Mouse (Mus musculus) mouse trophoblast stem cell (cell line): ENCODE measurements around the gene Naaladl1.

ENCODE experiments used
- in situ Hi-C, 2 experiments: fragments of 300-500 bp; cut with MseI, MboI; formaldehyde crosslinking; loops; 2 replicates in 1 of 2; 3 replicates in 1 of 2; pipeline ENCODE4 v1.15.1; 2025

The Naaladl1 gene

DNA sequence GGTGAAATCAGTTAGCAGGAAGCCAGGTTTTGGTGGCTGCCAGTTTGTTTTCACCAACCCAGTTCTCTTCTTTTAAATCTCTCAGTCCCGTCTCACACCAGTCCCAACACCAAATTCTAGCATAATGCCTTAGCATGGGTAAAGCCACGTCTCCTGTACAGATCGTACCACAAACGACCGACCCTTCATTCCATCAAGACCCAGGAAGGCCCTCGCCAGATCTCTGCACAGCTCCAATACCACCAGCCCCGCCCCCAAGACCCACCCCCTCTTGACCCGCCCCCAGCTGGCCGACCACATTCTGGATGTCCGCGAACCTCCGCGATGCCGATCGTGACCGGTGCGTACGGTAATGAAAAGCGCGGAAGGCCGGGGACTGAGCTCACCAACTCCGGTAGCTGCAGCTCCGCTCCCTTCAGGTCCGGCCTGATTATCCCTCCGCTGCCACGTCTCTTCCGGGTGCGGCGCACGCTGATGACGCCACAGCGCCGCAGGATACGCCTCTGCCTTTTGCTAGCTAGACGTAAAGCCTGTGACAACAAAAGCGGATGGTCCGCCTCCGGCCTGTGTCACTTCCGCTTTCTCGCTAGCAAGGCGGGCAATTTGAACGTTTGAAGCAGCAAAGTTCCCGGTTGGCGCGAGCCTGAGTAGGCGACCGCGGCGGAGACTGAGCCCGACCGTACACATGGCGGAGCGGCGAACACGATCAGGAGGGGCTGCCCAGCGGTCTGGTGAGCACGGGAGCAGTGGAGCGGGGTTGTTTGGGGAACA, 20.9 kb upstream of the Naaladl1 start, which contains the start of the genes Zfpl1 and Cdca5:
Zfpl1 (minus strand) TSS at position 479 of the 771 bp plus-strand sequence.
Cdca5 (plus strand) TSS at position 506 of the 771 bp plus-strand sequence.
- in situ Hi-C loops = no loop called here

DNA sequence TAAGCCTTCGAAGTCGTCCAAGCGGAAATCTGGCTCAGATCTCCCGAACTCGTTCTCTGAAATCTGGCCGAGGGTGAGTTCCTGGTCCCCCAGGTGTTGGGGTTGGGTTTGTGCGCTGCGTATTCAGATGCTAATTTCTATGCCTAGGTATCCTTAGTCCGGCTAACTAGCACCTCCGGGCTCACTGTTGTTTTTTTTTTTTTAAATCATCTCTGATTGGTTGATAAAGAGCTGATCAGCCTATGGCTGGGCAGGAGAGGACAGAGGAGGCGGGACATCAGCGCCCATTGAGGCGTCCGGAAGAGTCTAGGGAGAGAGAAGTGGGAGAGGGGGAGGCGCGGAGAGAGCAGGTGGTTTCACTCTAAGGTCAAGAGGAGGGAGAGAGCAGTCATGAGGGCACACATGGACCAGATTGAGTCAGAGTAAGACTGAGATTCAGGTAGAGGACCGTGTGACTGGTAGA, 20.1 kb upstream of the Naaladl1 start:
- in situ Hi-C loops = no loop called here

DNA sequence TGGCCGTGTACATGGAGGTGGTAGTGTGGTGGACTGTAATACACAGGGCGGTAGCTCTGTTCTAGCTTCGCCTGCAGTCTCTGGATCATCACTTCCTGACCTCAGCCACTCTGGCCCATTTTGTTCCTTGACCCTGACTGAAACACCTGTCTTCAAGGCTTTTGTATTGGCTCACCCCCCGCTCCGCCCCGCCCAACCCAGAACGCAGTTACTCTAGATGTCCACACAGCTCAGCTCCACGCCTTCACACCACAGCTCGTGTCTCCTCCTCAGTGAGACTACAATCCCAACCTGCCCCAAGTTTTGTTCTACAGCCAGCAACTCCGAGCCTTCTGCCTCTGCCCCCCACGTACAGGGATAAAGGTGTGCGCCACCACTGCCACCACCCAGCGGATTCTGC, 16.7 kb upstream of the Naaladl1 start:
- in situ Hi-C loops = no loop called here

DNA sequence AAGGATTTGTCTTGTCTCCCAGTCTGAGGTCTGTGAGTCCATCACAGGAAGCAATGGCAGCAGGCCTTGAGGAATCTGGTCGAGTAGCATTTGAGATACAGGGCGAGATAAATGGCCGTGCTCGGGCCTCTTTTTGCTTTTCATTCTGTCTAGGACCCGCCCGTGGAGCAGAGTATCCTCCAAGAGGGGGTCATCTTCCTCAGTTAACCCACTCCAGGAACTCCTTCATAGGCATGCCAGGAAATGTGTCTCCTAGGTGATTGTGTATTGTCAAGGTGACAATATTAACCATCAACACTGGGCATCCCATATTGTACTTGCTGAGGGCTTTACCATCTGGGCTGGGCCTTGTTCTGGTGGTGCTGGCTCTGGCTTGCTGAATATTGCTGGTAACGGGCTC, 11.5 kb upstream of the Naaladl1 start, which contains the start of gene AC131692.1:
AC131692.1 (plus strand) TSS at position 301 of the 400 bp plus-strand sequence.
- in situ Hi-C loops = no loop called here

DNA sequence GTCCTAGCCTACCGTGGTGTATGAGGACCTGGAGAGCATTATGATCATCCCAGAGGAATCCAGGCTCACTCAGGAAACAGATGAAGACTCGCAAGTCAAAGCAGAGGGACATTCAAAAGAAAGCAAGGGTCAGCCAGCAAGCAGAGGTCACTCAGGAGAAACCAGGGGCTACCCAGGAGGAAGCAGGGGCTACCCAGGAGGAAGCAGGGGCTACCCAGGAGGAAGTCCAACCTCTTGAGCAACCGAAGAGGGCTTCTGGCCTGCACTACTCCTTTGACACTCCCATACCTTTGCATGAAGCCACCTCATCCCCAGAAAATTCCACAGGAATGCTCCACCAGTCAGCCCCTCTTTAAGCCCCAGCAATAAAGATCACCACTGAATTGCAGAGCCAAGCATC, 7.7 kb upstream of the Naaladl1 start:
- in situ Hi-C loops = no loop called here

DNA sequence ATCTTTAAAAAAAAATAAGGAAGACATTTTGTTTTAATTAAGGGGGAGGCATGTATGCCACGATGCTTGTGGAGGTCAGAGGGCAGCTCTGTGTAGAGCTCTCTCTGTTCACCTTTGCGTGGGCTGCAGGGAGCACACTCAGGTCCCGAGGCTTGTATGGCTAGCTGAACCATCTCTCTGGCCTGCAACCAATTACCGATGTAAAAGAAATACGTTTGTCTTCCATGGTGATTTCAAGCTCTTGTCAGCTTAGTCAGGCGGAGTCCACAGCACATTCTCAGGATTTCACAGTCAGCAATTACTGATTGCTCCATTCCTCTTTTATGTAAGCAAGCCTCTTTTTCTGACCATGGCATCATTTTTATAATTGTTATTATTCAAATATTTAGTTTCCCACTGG, 4.4 kb upstream of the Naaladl1 start:
- in situ Hi-C loops = no loop called here

DNA sequence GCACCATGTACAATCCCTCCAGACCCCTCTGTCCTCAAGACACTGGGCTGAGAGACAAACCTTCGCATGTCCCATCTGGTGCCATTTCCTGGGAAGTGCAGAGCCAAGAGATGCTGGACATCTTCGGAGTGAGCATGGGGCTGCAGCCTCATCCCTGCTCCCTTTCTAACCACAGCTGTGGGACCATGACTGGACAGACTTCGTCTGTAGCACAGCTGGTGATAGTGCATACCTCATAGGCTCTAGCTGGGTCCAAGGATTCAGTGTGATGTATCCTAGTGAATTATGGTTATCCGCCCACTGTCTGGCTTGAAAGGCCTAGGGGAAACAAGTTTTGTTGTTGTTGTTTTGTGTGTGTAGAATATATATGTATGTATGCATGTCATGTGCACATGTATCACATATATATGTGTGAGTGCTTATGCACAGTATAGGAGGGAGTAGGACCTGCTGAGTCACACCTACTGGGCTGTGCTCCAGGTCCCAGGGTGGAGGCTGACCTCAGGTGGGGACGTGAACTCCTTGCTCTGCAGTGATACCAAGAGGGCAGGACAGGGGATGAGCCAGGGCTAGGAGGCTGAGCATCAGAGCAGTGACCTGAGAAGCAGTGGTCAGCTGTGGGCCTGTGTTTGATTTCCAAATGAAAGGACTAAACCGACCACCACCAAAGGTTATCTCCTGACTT, 3.3 kb upstream of the Naaladl1 start:
- in situ Hi-C loops = no loop called here

DNA sequence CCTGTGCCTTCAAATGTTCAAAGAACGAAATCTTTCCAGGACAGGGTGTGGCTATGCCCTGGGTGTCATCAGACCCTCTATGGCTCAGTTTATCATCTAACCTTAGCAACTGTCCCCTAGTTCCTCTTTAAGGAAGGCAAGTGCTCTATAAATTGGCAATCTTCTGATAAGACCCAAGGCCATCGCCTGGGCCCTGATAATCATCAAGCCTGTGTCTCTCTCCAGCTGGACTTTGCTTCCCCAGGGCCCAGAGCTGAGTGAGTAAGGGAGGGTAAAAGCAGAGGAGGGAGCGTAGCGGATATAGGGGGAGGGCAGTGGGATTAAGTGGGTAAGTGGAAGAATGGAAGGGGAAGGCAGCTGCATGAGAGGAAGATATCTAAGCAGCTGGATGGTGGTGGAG, 1.1 kb upstream of the Naaladl1 start:
- in situ Hi-C loops = no loop called here

DNA sequence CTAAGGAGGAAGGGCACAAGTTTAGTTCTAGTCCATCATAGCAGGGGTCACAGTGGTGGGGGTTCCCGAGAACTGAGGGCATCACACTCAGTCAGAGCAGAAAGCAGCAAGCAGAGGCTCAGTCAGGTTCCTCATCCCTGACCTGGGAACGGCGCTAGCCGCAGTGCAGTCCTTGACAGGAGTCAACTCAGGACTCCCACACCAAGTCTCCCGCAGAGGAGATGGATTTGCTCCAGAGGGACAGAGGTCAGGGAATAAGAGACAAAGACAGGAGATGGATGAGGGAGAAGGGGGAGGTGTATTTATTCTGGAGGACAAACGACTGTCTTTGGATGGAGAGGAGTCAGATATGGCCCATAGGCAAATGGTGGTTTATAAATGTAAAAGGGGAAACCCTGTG, 7.5 kb downstream of the Naaladl1 start:
- in situ Hi-C loops = no loop called here

DNA sequence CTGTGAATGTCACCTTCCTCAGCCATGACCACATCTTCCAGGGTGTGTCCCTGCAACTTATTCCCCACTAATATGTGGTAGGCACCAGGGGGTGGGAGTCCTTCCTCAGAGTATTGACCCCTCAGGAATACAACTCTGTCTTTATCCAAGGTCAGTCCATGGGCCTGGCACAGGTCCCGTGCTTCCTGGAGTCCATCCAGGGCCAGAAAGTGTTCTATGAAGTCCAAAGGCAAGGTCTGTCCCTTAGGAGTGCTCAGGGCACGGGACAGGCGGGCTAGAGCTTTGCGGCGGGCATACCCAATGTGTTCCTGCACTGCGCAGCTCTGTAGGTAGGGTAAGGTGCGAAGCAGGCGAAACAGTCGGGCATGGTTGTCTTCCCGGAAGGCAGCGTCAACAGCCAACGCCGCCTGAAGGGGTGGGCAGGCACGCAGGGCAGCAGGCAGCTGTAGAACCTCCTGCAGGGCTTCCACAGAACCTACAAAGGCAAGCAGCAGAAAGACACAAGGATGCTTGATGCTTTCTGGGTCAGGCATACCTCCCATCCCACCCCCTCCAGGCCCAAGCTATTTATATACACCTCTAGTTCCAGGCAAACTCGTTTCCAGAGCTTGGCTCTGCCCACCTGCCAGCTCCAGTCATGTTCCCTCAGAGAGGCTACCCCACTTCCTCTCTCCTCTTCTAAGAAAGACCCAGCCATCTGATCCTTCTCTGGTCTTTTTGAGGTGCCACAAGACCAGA, 10.7 kb downstream of the Naaladl1 start:
- in situ Hi-C loops = no loop called here

DNA sequence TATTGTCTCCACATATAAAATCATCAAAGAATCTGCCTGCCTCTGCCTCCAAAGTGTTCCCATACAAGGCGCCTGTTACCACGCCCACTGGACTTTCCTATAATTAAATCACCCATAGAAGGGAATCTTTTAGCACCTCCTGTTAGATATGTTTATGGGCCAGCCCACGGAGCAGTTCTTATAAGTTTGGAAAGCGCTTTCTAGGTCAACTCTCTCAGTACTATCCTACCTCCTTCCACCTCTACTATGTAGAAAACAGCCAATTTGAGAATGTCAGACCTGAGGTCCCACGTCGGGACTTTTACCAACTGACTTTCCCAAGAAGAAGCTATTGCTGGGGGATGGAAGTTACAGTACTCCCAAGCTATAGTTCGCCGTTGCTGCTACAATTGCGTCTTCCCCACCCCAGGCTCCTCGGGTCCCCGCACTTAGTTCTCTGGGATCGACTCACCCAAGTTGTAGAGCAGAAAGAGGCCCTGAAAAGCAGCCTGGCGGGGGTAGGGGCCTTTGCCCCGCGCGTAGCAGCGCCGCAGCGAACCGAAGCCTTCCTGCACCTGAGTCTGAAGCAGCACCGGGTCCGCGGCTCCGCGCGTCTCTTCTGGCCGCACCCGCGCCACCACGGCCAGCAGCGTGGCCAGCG, 11.9 kb downstream of the Naaladl1 start:
- in situ Hi-C loops = no loop called here

DNA sequence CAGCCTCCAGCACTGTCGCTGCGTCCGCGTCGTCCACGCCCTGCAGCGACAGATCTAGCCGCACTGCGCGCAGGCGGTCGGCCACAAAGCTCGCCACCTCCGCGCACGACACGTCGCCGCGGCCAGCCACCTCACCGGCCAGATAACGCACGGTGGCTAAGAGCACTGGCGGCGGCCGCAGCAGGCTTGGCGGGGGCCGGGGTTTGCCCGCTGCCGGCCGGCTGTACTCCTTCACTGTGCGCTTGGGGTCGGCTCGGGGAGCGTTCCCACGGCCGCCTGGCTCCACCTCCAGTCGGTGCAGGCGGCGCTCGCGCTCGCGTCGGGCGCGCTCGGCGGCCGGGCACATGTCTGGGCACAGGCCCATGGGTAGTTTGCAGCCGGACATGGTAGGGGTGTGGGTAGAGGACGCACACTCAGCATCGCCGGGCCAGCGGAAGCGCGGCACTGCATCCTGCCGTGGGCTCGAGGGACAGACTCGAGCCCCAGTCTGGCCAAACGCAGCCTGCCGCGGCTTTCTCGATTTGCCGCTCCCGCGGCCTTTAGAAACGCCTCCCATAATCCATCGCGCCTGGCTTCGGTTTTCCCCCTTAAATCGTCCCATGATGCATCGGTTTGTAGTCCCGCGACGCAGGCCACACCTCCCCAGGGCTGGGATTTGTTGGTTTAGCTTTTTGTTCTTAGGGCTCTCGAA, 12.5 kb downstream of the Naaladl1 start, which contains the start of gene Sac3d1:
Sac3d1 (minus strand) TSS at position 665 of the 691 bp plus-strand sequence.
- in situ Hi-C loops = no loop called here

DNA sequence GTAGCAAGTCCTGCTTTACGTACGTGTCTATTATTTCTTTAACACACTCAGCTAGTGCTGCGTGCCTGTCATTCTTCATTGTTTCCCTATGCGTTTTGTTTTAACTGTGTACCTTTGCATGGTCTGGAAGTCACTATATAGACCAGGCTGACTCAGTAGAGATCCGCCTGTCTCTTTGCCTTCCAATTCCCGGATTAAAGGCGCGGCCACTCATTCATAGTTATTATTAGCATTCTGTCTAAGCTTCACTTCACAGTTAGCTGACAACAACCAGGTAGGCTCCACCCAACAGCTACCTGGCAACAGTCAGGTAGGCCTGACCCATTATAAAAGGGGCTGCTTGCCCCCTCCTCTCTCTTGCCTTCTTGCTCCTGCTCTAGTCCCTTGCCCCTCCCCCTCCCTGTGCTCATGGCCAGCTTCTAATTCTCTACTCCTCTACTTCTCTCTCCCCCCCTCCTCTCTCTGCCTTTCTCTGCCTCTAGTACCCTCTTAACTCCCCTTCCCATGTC, 13.1 kb downstream of the Naaladl1 start:
- in situ Hi-C loops = no loop called here

DNA sequence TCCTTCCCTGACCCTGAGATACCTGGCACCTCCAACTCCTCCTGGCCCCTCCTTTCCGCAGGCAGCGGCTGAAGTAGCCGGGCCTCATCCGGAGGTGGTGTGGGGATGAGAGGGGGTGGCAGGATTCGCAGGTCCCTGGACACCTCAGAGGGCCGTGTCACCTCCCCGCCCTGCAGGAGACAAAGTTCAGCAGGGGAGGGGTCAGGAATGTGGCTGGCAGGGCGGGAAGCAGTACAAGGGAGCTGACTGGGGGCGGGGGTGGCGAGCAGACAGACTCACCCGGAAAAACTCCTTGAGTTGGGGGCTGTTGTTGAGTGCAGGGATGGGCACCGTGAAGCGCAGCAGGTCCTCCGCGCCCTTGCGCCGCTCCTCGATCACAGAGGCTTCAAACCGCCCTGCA, 16.2 kb downstream of the Naaladl1 start:
- in situ Hi-C loops = loop anchor here in 1 of 2 experiments (10.0 kb wide), 1 partner anchor 157 kb away; the partner anchor contains the start of gene Pola2

DNA sequence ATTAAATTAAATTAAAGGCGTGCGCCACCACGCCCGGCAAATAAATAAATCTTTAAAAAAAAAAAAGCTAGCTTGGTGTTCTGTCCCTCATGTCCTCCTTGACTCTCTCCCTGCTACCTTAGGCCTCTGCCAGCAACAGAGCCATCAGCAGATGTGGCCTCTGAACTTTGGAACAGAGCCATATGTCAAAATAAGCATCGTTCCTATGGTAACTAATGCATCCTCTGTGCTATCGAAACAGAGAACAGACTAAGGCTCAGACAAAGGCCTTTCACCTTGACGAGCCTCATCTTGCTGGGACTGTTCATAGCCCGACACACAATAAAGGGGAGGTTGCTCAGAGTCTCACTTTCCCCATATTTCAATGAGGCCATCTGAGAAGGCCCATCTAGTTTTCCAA, 17.7 kb downstream of the Naaladl1 start:
- in situ Hi-C loops = loop anchor here in 1 of 2 experiments (10.0 kb wide), 1 partner anchor 159 kb away; the partner anchor contains the start of gene Pola2

DNA sequence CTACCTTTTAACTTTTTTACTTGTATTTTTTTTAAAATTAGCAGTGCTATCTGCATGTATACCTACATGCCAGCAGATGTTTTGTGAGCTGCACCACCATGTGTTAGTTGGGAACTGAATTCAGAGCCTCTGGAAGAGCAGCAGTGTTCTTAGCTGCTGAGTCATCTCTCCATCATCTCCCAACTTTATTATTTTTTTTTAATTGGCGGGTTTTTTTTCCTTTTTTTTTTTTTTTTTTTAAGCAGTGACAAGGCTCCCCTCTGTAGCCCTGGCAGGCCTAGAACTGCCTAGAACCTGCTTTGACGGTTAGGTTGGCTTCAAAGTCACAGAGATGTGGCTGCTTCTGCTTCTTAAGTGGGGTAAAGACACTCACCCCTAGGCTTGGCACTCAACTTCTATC, 19.3 kb downstream of the Naaladl1 start:
- in situ Hi-C loops = loop anchor here in 1 of 2 experiments (10.0 kb wide), 1 partner anchor 160 kb away; the partner anchor contains the start of gene Pola2

DNA sequence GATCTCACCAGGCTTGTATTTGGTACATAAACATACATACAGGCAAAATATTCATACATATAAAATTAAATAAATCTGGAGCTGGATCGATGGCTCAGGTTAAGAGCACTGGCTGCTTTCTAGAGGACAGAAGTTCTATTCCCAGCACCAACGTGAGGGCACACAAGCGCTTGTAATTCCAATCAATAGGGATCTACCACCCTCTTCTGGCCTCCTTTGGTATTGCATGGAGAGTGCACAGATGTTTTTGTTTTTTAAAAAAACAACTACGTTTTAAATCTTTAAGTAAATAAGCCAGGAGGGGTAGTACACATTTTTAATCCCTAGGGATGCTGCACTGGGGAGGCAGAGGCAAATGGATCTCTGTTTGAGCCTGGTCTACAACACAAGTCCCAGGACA, 20.7 kb downstream of the Naaladl1 start:
- in situ Hi-C loops = loop anchor here in 1 of 2 experiments (10.0 kb wide), 1 partner anchor 161 kb away; the partner anchor contains the start of gene Pola2

DNA sequence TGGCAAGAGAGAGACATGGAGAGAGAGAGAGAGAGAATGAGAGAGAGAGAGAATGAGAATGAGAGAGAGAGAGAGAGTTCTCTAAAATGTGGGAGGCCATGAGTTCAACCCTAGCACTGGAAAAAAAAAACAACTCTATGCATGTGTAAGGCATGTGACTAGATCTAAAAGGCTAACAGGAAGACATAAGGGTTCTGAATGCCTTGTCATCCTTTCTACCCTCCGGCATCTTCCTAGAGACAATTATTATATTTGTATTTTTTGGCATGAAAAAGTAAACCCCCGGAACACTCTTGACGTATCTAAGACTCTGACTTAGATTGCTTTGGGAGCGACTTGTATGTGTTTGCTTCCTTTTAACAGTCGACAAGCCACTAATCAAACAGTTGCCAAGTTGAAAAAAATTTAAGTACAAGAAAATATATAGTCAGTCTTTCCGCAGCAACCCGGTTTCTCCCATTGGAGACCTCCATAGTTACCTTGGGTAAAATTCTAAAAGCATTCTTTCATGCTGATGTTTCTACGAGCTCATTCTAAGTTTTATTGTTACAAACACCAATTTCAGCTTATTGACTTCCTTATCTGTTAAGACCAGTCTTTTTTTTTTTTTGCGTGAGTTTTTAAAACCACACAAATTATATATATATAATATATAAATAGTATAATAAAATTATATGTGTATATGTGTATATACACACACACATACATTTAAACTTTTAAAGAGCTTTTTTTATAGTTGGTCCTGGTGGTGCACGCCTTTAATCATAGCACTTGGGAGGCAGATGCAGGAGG, 21.4 kb downstream of the Naaladl1 start:
- in situ Hi-C loops = loop anchor here in 1 of 2 experiments (10.0 kb wide), 1 partner anchor 162 kb away; the partner anchor contains the start of gene Pola2

DNA sequence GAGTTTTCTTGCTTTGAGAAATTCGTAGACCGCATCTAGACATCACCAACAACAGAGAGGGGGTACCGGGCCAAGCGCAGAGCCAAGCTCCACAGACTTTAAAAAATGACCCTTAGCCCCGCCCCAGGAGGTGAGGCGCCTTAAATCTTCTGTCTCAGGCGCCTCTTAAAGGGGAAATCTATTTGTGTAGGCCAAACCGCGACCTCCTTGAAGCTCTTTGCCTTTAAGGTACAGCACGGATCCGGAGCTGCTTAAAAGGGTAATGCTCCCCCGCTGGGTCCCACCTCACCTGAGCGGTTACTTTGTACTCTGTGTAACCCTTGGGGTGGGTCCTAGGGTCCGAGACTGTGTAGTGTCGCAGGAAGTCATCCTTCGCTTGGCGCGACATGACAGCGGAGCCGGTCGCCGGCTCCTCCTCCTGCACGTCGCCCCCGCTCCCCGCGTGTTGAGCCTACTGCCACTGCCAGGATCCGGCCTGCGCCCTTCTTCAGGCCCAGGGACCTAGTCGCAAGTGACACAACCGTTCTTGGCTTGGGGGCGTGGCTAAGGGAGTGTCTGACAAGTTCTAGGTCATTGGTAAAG, 22.3 kb downstream of the Naaladl1 start, which contains the start of gene Snx15:
Snx15 (minus strand) TSS at position 545 of the 582 bp plus-strand sequence.
- in situ Hi-C loops = loop anchor here in 1 of 2 experiments (10.0 kb wide), 1 partner anchor 163 kb away; the partner anchor contains the start of gene Pola2
